Comparison of ENCODE assay signal across 1 mouse cellular context in genomic region chr19:41310971-41311703, GRCm38 (mm10).
A peak's percentile ranks its signal among the peaks of the same experiment; 100 is the strongest.
TF ChIP-seq lines count a peak whose summit lies in the region.

No protein-coding gene starts in this region.

TF ChIP-seq in MEL, 35 proteins besides CTCF, POLR2A, EP300 and RAD21 (continued from another document):
- TF ChIP-seq MXI1 (IDR thresholded peaks at IDR 0.05; ENCODE audit: low read depth, low read length): peak; percentile 82
- no peak for TF ChIP-seq USF1 (IDR thresholded peaks at IDR 0.05; ENCODE audit: low read depth, low read length)
- no peak for TF ChIP-seq MAFK (IDR thresholded peaks at IDR 0.05; ENCODE audit: borderline replicate concordance, low read depth, low read length)
